Mouse (Mus musculus) mouse embryonic stem cell (cell line): ENCODE measurements around the gene Slco1a4.
"Not testable (repeated sequence)": the region's sequence is repeated elsewhere in the genome, so short reads cannot be mapped to it uniquely, and the experiment has no call there.

Experiments
- in situ Hi-C, 2 experiments: fragments of 300-500 bp; cut with MboI; formaldehyde crosslinking; loops; 1 replicate in 1 of 2; 3 replicates in 1 of 2; pipeline ENCODE4 v1.14.3; 2019 to 2020; ENCODE audit warnings: low sequenced_read_pairs in 2 of 2, low pct_unique_long_range_greater_than_20kb in 1 of 2, mixed read lengths in 1 of 2; ENCODE audit not compliant: unreplicated experiment in 1 of 2

Slco1a4 gene

DNA sequence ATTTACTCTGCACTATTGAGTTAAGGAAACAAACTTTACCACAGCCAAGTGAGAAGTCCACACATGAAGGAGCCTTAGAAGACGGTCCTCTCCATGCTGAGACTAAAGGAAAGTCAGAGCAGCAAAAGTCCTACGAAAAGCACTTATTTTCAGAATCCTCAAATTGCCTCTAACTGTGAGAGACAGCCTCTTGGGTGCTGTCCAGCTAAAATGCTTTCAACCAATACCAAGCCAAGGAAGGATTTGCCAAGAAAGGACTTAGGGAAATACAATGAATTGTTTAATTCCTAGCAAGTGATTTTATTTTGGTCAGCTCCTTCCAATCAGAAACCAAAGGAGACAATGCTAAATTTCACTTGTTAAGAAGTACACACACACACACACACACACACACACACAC is at the start of gene Slco1a4:
Gene Slco1a4, minus strand, starts transcription at position 115 of the 400 bp plus-strand sequence.
- in situ Hi-C loops: no loop called here

DNA sequence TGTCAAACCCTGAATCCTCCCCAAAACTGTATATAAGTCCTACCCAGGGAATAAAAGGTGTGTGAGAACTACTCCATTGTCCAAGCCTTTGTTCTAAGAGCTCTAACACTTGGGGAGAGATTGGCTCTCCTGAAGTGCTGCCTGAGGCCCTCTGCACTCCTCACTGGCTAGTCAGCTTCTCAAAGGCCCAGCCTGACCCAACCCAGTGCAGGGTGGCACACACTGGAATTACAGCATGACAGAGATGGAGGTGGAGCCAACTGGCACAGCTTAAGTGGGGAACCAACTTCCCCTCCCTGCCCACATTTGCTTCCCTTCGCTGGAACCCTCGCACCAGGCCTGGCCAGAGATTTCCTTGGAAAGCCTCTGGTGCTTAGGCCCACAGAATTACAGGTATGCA is 42.2 kb upstream of the Slco1a4 start:
- in situ Hi-C loops: no loop called here

DNA sequence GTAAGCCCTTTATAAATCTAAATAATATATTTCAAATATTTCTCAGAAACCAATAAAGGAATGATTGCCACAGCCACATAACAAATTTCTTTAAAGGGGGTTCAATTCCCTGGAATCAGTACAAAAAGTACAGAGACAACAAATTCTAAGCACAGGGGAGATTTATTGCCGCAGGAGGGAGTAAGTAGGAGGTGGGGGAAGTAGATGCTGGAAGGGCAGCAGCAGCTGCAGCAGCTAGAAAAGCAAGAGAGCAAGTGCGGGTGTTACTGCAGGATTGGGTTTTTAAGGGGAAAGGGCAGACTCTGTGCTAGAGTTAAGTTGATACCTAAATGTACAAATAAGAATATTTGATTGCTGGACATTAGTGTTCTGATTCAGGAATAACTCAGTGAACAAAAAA is 33.7 kb upstream of the Slco1a4 start:
- in situ Hi-C loops: no loop called here

DNA sequence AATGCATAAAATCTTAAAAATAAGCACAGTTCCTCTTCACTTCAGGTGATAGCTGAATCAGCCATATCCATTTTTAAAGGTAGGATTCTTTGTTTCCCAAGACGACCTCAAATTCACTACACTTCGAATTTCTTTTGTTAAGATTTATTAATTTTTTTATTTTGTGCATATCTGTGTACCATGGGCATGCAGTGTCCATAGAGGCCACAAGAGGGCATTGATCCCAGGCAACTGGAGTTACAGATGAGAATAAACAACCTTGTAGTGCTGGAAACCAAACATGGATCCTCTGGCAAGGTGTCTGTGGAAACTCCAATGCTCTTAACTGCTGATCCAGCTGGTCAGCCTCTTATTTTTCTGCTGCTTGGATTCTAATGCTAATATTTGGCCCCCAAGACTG is 32.2 kb upstream of the Slco1a4 start:
- in situ Hi-C loops: no loop called here

DNA sequence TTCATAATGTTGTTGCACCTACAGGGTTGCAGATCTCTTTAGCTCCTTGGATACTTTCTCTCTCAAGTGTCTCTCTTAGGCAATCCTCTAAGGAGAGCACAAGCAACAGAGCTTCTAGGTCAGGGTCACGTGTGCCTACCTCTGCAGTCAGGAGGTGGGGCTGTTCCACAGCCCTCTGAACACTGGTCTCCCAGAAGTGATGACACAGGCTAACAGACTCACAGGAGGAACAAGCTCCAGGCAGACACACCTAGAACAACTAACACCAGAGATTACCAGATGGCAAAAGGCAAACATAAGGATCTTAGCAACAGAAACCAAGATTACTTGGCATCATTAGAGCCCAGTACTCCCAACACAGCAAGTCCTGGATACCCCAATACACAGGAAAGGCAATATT is 26.6 kb upstream of the Slco1a4 start:
- in situ Hi-C loops: no loop called here

DNA sequence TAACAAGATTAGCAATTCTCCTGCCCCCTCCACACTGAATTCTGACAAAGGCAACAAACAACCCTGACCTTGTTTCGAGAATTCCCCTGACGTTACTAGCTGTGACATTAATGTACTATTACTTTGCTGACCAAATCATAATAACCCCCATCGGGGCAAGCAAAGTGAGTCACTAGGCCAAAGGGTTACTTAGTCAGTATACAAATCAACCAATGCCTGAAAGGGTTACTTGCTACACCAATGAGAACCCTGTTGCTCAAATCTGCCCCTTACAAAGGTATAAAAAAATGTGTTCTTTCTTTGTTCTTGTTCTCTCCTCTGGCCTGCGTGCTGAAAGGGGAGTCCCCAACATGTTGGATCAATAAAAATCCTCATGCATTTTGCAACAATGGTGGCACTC is 19.7 kb upstream of the Slco1a4 start:
- in situ Hi-C loops: not testable (repeated sequence)

DNA sequence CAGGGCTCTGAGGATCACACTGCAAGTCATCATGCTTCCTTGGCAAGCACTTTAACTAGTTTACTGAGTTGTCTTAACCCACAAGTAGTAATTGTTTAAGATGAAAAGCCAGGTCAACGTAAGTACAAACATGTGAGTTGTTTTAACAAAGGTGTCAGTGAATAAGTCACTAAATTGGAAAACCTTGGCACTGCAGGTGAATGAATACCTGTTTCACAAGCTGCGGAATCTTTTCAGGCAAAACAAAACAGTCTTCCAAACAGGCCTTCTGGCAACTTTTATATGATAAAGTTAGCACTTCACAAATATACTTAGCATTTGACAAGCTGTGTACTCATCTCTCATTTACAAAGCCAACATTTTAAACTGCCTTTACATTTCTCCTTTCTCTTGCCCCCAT is 15.7 kb upstream of the Slco1a4 start:
- in situ Hi-C loops: no loop called here

DNA sequence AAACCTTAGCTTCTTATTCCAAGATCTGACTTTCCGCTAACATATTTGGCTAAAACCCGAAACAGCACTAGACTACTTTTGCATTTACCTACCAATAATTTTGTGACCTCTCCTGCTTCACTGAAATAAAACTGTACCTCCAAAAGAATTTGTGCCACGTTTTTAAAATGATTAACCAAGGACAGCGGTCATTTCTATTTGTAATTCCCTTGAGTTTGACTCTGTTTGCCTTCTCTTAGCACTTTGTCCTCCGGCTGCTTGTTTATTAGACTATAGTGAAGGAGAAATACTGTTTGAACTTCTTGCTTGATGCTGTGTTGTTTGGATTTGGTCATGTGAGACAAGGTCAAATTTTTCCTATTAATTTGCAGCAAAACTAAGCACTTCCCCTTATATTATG is 12.7 kb upstream of the Slco1a4 start:
- in situ Hi-C loops: no loop called here

DNA sequence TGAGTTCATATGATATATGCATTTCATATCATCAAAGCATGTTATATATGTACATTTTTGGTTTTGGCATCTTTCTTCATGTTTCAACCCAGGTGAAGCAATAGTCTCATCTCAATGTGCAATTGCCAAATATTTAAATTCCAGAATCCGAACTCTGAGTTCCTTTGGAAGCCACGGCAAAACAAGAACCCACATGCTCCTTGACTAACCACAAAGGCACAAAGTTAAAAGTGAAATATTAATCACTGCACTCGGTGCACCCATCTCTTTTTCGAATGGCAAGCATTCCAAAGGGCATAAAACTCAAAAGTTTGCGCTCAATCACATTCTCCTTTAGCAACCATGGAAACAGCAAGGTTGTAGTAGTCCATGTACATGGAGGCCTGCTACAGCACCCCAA is 10.0 kb upstream of the Slco1a4 start:
- in situ Hi-C loops: no loop called here

DNA sequence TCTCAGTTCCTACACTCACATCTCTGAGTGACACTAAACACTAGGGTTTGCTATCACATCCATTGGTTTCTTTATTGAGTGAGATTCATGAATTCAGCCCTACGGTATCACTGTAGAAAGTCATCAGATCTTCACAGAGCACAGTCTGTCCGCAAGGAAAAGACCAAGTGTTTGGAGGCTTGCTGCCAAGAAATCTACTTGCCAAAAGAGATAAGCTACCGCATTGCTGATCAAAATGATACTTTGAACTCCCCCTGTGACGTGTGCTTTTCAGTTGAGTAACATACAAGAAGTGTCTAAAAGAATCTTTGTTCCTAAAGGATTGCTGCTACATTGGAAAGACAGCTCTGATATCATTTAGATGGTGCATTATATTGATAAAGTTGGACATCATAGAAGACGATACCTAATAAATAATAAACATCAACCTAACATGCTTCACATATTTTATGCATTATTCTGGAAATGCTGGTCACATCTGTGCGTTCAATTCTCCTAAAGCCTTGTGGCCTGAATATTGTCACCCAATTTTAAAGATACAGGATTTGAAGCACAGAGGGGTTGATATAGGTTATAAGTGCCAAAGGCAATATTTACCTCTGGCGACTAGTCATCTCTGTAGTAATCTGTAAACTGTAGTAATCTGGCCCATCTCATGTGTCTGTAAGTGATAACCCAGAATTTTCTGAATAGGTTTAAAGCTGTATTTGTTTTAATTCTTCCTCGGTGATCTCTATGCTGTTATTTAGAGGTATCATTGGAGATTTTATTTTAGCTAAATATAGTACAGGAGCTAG is 1.9 kb upstream of the Slco1a4 start:
- in situ Hi-C loops: no loop called here

DNA sequence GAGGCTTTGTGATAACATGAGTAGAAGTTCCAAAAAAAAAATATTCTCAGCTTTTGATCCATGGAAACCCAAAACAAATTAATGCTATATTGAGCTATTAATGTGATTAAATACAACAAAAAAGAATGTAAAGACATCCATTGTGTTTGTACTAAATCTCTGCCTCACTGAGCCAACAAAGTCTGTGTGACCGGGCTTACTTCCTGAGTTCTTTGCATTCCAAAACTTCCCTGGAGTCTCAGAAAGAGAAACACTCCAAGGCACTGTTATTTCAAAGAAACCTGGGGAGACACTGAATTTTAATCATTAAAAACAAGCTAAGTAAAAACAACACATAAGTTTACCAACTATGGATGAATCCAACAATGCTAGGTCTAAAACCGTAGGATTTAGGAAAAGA is 2.4 kb downstream of the Slco1a4 start:
- in situ Hi-C loops: no loop called here

DNA sequence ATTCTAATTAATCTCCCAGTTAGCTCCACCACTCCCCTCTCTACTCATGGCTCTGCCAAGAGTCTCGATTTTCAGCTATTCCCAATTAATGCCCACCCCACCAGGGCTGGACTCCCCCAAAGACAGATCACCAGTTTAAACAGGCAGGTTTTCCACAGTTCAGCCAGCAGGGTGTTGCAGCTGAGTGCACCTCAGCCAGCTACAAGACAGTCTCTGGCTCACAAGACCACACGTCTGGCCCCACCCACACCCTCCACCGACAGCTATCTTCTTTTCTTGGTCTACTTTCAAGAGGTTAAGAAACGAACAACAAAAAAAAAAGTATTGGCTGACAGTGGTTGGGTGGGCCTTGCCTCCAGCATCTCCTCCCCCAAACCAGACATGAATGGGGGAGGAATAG is 6.9 kb downstream of the Slco1a4 start:
- in situ Hi-C loops: no loop called here

DNA sequence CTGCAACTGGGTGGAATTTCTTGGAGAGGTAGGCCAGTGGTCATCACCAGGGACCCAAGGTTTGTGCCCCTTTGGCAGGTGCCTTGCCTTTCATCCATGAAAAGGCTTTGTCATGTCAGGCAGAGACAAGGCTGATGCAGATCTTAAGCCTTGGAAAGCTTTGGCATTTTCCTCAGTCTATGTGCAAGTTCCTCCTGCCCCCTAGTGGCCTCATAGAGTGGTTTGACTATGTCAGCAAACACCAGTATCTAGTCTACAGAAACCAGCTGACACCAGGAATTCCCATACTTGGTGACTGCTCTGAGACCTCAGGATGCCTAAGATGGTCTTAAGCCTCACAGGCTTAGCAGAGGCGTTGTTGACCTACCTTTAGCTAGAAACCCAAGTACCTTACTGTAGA is 58.2 kb downstream of the Slco1a4 start:
- in situ Hi-C loops: loop anchor here (5.0 to 10.0 kb wide), 2 partner anchors 303 to 306 kb away; no protein-coding TSS in a partner anchor

DNA sequence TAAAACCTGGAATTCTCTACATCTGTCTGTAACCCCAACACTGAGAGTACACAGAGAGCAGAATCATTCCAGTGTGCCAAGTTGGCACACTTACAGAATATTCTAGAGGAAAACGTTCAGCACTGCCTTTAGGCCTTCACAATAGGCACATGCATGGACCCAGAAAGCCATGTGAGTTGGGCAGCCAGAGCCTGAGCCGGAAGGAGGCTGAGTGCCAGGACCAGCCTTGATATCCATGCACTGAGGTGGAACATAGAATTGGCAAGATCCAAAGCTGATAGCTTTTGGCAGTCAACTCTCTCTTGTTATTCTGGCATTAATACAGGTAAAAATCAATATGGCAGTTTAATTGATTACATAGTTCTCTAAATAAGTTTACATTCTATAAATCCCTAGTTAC is 81.5 kb downstream of the Slco1a4 start:
- in situ Hi-C loops: no loop called here

DNA sequence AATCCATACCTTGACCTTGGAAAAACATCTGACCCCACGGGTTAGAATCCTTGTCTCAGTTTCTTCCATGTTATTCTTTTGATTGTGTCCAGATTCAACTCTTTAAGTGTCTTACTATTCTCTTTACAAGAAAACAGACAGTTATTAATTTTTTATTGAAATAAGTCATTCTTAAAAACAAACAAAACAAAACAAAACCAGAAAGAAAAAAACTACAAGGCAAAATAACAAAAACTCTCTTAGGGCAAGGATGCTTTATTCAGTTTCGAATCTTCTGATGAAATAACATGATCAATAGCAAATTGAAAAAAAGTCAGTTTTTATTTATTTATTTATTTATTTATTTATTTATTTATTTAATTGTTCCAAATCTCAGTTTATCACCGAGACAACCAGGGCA is 82.3 kb downstream of the Slco1a4 start, which contains the start of gene Gm5724:
Gene Gm5724, minus strand, starts transcription at position 101 of the 400 bp plus-strand sequence.
- in situ Hi-C loops: no loop called here
